Mouse (Mus musculus): Measurements from ENCODE around the gene Pycr1. TPM values are rescaled to one million over a fixed set of nuclear protein-coding genes. Genes with fewer than 3 reads are reported as not detected.
A peak's percentile ranks its signal among the peaks of the same experiment; 100 is the strongest.
"Not testable (repeated sequence)": the region's sequence is repeated elsewhere in the genome, so short reads cannot be mapped to it uniquely, and the experiment has no call there.

The Pycr1 gene
- 44.5 and 59.0 TPM in 2 replicates for polyA plus RNA-seq (2011; ENCODE audit: insufficient read length, low read depth, missing spikeins)

DNA sequence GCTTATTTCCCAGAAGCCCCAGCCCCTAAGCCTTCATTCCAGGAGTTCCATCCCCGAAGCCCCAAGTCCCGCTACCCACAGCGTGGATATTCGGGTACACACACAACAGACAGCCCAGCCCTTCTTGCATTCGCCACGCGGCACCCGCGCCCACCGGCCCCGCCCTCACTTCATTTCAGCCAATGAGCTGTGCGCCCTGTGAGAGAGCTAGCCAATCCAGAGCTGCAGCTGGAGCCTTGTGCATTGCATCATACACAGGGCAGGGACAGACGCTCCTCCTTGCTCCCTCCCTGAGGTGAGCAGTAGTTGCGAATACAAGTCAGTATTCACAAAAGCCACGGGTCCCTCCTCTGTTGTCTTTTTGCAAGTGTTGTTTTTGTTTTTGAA, at the start of gene Pycr1:
TSS of gene Pycr1 (minus strand) at position 169 of the 387 bp plus-strand sequence.
- Histone ChIP-seq H3K4me1 (ENCODE audit: control insufficient read depth, insufficient read depth, low read length) (peaks cover 3% of the 10 kb centered on the region), H3K27ac (ENCODE audit: insufficient read depth, low read length) (0 out of 2 replicates have a peak within 1 kb of the TSS, but pooled peaks have one; percentile 19)

DNA sequence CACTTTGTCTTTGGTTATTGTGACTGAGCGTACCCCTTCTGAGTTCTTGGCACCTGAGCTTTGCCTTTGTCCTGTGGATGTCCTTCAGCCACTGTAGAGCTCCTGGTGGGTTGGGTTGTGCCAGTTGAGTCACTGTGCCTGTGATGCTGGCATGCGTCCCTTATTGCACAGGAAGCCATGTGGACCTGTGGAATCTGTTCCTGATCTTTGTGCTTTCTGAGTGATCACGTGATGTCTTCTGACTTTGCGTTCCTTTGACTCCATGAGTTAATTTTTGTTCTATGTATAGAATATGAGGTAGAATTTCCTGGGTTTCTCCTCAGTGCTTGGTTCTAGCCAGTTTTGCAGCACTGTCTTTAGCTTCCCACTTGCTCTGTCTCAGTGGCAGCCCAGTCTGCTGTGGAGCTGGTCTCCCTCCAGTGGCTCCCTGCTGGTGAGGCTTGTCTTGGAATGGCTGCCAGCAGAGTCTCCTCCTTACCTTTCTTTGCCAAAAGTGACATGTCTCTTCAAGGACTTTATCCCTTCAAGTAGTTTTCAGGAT, 49.0 kb upstream of the Pycr1 start:
- 0 out of 2 replicates have a peak, but pooled peaks cover 2% of the 10 kb centered on the region for H3K4me1 ChIP-seq (ENCODE audit: control insufficient read depth, insufficient read depth, low read length)
- no peak for TF ChIP-seq CTCF (IDR thresholded peaks at IDR 0.05; ENCODE audit: borderline replicate concordance, insufficient read depth, low read length)
- TF ChIP-seq POLR2A (IDR thresholded peaks at IDR 0.05; ENCODE audit: low read depth, low read length): no peak
- H3K27ac ChIP-seq (ENCODE audit: insufficient read depth, low read length): no peak overlapping the region
- H3K4me3 ChIP-seq (ENCODE audit: insufficient read depth, low read length): no peak overlapping the region

More for the DNA sequence above, at the start of gene Pycr1:
- H3K4me3 ChIP-seq (ENCODE audit: insufficient read depth, low read length): peak within 1 kb of the TSS; percentile 56
- TF ChIP-seq CTCF (IDR thresholded peaks at IDR 0.05; ENCODE audit: borderline replicate concordance, insufficient read depth, low read length) (no peak), POLR2A (IDR thresholded peaks at IDR 0.05; ENCODE audit: low read depth, low read length) (peak; percentile 85)

GRCm38 (mm10) chr11:120689365-120689764, 45.8 kb upstream of the Pycr1 start:
- H3K27ac ChIP-seq (ENCODE audit: insufficient read depth, low read length): no peak overlapping the region
- no peak for TF ChIP-seq POLR2A (IDR thresholded peaks at IDR 0.05; ENCODE audit: low read depth, low read length)
- no peak for TF ChIP-seq CTCF (IDR thresholded peaks at IDR 0.05; ENCODE audit: borderline replicate concordance, insufficient read depth, low read length)
- no peak overlapping the region for H3K4me3 ChIP-seq (ENCODE audit: insufficient read depth, low read length)
- H3K4me1 ChIP-seq (ENCODE audit: control insufficient read depth, insufficient read depth, low read length): 0 out of 2 replicates have a peak, but pooled peaks cover 2% of the 10 kb centered on the region

GRCm38 (mm10) chr11:120686650-120687272, 43.2 kb upstream of the Pycr1 start:
- Histone ChIP-seq H3K4me3 (ENCODE audit: insufficient read depth, low read length) (no peak overlapping the region), H3K27ac (ENCODE audit: insufficient read depth, low read length) (no peak overlapping the region), H3K4me1 (ENCODE audit: control insufficient read depth, insufficient read depth, low read length) (no peaks in the 10 kb centered on the region)
- no peak for TF ChIP-seq POLR2A (IDR thresholded peaks at IDR 0.05; ENCODE audit: low read depth, low read length)
- TF ChIP-seq CTCF (IDR thresholded peaks at IDR 0.05; ENCODE audit: borderline replicate concordance, insufficient read depth, low read length): no peak

DNA sequence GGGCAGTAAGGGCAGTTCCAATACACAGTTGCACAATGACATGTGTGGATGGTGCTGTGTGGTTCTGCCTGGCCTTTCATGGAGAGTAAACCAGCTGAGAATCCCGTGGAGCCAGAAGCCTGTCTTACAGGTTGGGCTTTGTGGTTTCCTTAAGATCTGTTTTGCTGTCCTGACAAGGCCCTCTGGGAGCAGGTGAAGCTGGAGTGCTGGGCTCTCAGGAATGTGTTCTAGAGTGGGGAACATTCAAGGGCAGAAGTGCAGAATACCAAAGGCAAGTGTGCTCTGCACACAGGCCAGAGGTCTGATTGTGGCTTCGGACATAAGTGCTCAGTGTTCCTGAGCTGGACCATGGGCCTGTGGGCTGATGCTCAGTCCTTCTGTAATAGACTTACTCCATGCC, 41.1 kb upstream of the Pycr1 start:
- no peak overlapping the region for H3K4me3 ChIP-seq (ENCODE audit: insufficient read depth, low read length)
- H3K27ac ChIP-seq (ENCODE audit: insufficient read depth, low read length): no peak overlapping the region
- H3K4me1 ChIP-seq (ENCODE audit: control insufficient read depth, insufficient read depth, low read length): no peaks in the 10 kb centered on the region
- TF ChIP-seq POLR2A (IDR thresholded peaks at IDR 0.05; ENCODE audit: low read depth, low read length): no peak
- no peak for TF ChIP-seq CTCF (IDR thresholded peaks at IDR 0.05; ENCODE audit: borderline replicate concordance, insufficient read depth, low read length)

DNA sequence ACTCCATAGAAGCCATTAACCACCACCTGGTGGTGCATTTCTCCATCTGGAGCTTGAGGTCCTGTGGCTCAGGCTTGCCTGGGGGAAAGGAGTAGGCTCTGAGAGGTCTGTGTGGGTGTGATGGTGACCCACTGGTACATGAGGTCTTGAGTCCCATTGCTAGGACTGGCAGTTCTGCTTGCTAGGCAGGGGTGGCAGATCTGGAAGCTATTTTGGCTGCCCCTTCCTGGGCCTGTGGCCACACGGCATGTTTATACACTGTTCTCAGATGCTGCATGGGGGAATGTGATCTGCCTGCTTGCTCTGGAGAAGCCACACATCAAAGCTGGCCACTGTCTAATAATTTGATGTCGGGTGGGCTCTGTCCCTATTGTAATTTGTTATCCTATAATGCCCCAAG, 40.5 kb upstream of the Pycr1 start:
- H3K4me1 ChIP-seq (ENCODE audit: control insufficient read depth, insufficient read depth, low read length): no peaks in the 10 kb centered on the region
- no peak overlapping the region for H3K4me3 ChIP-seq (ENCODE audit: insufficient read depth, low read length)
- no peak overlapping the region for H3K27ac ChIP-seq (ENCODE audit: insufficient read depth, low read length)
- no peak for TF ChIP-seq POLR2A (IDR thresholded peaks at IDR 0.05; ENCODE audit: low read depth, low read length)

GRCm38 (mm10) chr11:120683536-120683935, 40.0 kb upstream of the Pycr1 start:
- TF ChIP-seq CTCF (IDR thresholded peaks at IDR 0.05; ENCODE audit: borderline replicate concordance, insufficient read depth, low read length) (no peak), POLR2A (IDR thresholded peaks at IDR 0.05; ENCODE audit: low read depth, low read length) (no peak)
- H3K27ac ChIP-seq (ENCODE audit: insufficient read depth, low read length): no peak overlapping the region
- H3K4me3 ChIP-seq (ENCODE audit: insufficient read depth, low read length): no peak overlapping the region
- H3K4me1 ChIP-seq (ENCODE audit: control insufficient read depth, insufficient read depth, low read length): no peaks in the 10 kb centered on the region

- Histone ChIP-seq H3K4me1 (ENCODE audit: control insufficient read depth, insufficient read depth, low read length) (no peaks in the 10 kb centered on the region), H3K27ac (ENCODE audit: insufficient read depth, low read length) (no peak overlapping the region)
- TF ChIP-seq POLR2A (IDR thresholded peaks at IDR 0.05; ENCODE audit: low read depth, low read length) (no peak), CTCF (IDR thresholded peaks at IDR 0.05; ENCODE audit: borderline replicate concordance, insufficient read depth, low read length) (no peak)
Observed at GRCm38 (mm10) chr11:120682683-120683082, 39.1 kb upstream of the Pycr1 start.

GRCm38 (mm10) chr11:120679909-120680308, 36.3 kb upstream of the Pycr1 start:
- no peaks in the 10 kb centered on the region for H3K4me1 ChIP-seq (ENCODE audit: control insufficient read depth, insufficient read depth, low read length)
- H3K27ac ChIP-seq (ENCODE audit: insufficient read depth, low read length): no peak overlapping the region
- TF ChIP-seq CTCF (IDR thresholded peaks at IDR 0.05; ENCODE audit: borderline replicate concordance, insufficient read depth, low read length): peak; percentile 31; the same call in 1 of the 2 replicates
- TF ChIP-seq POLR2A (IDR thresholded peaks at IDR 0.05; ENCODE audit: low read depth, low read length): no peak
- H3K4me3 ChIP-seq (ENCODE audit: insufficient read depth, low read length): no peak overlapping the region

More at GRCm38 (mm10) chr11:120682683-120683082, 39.1 kb upstream of the Pycr1 start:
- no peak overlapping the region for H3K4me3 ChIP-seq (ENCODE audit: insufficient read depth, low read length)

DNA sequence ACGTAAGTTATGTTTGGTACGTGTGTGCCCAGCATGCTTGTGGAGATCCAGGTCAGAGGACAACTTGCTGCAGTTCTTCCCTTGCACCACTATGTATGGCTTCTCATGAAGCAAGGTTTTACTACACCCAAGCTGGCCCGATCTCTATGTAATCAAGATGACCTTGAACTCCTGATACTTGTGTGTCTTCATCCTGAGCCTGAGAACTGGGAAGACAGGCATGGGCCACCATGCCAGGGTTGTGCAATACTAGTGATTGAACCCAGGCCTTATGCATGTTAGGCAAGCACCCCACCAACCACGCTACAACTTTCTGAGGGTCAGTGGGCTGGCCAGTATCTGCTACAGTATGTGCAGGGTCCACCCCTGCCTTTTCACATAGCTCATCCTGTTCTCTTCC, 33.4 kb upstream of the Pycr1 start:
- TF ChIP-seq CTCF (IDR thresholded peaks at IDR 0.05; ENCODE audit: borderline replicate concordance, insufficient read depth, low read length): no peak
- no peak for TF ChIP-seq POLR2A (IDR thresholded peaks at IDR 0.05; ENCODE audit: low read depth, low read length)
- no peaks in the 10 kb centered on the region for H3K4me1 ChIP-seq (ENCODE audit: control insufficient read depth, insufficient read depth, low read length)
- H3K27ac ChIP-seq (ENCODE audit: insufficient read depth, low read length): no peak overlapping the region
- no peak overlapping the region for H3K4me3 ChIP-seq (ENCODE audit: insufficient read depth, low read length)

DNA sequence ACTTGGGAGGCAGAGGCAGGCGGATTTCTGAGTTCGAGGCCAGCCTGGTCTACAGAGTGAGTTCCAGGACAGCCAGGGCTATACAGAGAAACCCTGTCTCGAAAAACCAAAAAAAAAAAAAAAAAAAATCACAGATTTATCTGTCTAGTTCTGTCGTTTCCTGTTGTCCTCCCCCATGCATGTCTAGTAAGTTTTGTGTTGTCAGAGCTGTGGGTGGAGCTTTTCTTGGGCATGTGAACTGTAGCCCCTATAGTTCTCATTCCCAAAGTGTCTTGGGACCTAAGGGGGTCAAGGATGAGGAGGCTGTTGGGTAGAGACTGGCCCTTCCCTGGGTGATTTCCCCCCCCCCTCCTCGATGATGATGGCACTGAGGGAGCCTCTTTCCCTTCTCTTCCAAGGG, 32.3 kb upstream of the Pycr1 start:
- not testable (repeated sequence) for H3K4me3 ChIP-seq (ENCODE audit: insufficient read depth, low read length); H3K4me1 ChIP-seq (ENCODE audit: control insufficient read depth, insufficient read depth, low read length); H3K27ac ChIP-seq (ENCODE audit: insufficient read depth, low read length)

Data from embryonic fibroblast, embryonic 13.5 days (primary cell).